19 mouse cellular contexts compared by ENCODE assay signal in genomic region chr10:15825457-15825856, GRCm38 (mm10).
"Had no signal": no experiment of that assay in that cellular context is flagged by ENCODE, and none has a peak within 500 bp of the region (broad histone marks: within the 10 kb centered on the region; RNA-seq: fewer than 3 reads in every experiment).

No protein-coding gene starts in this region.

- H3K9ac ChIP-seq: limb, embryonic 15.5 days; liver, embryonic 13.5 days; liver, embryonic 15.5 days; liver, postnatal 0 days; lung, embryonic 15.5 days; neural tube, embryonic 12.5 days had no signal

- H3K4me3 ChIP-seq: limb, embryonic 15.5 days; liver, embryonic 13.5 days; liver, embryonic 15.5 days; lung, embryonic 15.5 days; megakaryocyte, embryonic 14.5 days; neural tube, embryonic 12.5 days had no signal

- H3K27me3 ChIP-seq: limb, embryonic 15.5 days; liver, embryonic 13.5 days; liver, embryonic 15.5 days; lung, embryonic 15.5 days; megakaryocyte, embryonic 14.5 days; neural tube, embryonic 12.5 days had no signal

- H3K4me1 ChIP-seq: limb, embryonic 15.5 days; liver, embryonic 13.5 days; liver, embryonic 15.5 days; lung, embryonic 15.5 days; megakaryocyte, embryonic 14.5 days; neural tube, embryonic 12.5 days had no signal

- H3K27ac ChIP-seq: limb, embryonic 15.5 days; liver, embryonic 13.5 days; liver, embryonic 15.5 days; lung, embryonic 15.5 days; macrophage; neural tube, embryonic 12.5 days had no signal

- H3K36me3 ChIP-seq: limb, embryonic 15.5 days; liver, embryonic 13.5 days; liver, embryonic 15.5 days; lung, embryonic 15.5 days; neural tube, embryonic 12.5 days had no signal

- DNase-seq: liver, embryonic 13.5 days; liver, postnatal 0 days; lung, adult 2 months; lung, postnatal 14 days; lung, postnatal 36 days; right cerebral cortex, adult 18-20 months; right cerebral cortex, postnatal 25 days; right cerebral cortex, postnatal 4 days; spleen, adult 18-20 months; thymus, adult 18-20 months; thymus, postnatal 14 days; thymus, postnatal 36 days had no signal

- ATAC-seq: liver, postnatal 0 days; lung, postnatal 0 days had no signal

- H3K9me3 ChIP-seq: limb, embryonic 15.5 days; liver, embryonic 13.5 days; liver, embryonic 15.5 days; lung, embryonic 15.5 days; megakaryocyte, embryonic 14.5 days; neural tube, embryonic 12.5 days had no signal

- H3K4me2 ChIP-seq: limb, embryonic 15.5 days; liver, embryonic 13.5 days; liver, embryonic 15.5 days; lung, embryonic 15.5 days; neural tube, embryonic 12.5 days had no signal
